In genomic region chr5:122314966-122315667, GRCm38 (mm10) we compare ENCODE assay signal across 8 mouse cellular contexts. TPM values are rescaled to one million over a fixed set of nuclear protein-coding genes. Genes with fewer than 3 reads are reported as not detected.
DNase-seq lines count a peak whose midpoint lies in the region; ATAC-seq and TF ChIP-seq lines count a peak whose summit lies in the region.

No protein-coding gene starts in this region.

- no peak overlapping the region for H3K4me3 ChIP-seq in hindbrain, embryonic 16.5 days (ENCODE audit: low read length)
- H3K4me3 ChIP-seq in hindbrain, embryonic 12.5 days = no peak overlapping the region
- H3K4me3 ChIP-seq in kidney, embryonic 15.5 days (replicated peaks) = no peak overlapping the region
- peak overlapping the region; percentile 5; the same call in 1 of the 2 replicates for H3K4me3 ChIP-seq in thymus, adult 2 months (ENCODE audit: control insufficient read depth, insufficient read depth, low read length)

- no peak for TF ChIP-seq POLR2A in thymus, adult 2 months (IDR thresholded peaks at IDR 0.05; ENCODE audit: control insufficient read depth, extremely low read depth, insufficient read depth, low read length, poor library complexity)

- H3K4me2 ChIP-seq in hindbrain, embryonic 16.5 days (ENCODE audit: low read length) = no peak overlapping the region
- H3K4me2 ChIP-seq in hindbrain, embryonic 12.5 days (replicated peaks) = no peak overlapping the region
- H3K4me2 ChIP-seq in kidney, embryonic 15.5 days = peak overlapping the region; percentile 23; the same call in 1 of the 2 replicates

- H3K4me1 ChIP-seq in hindbrain, embryonic 16.5 days (ENCODE audit: control insufficient read depth, insufficient read depth, low read depth, low read length) = peaks cover 5% of the 10 kb centered on the region; the same call in 1 of the 2 replicates
- H3K4me1 ChIP-seq in hindbrain, embryonic 12.5 days = peaks cover 3% of the 10 kb centered on the region; the same call in 1 of the 2 replicates
- H3K4me1 ChIP-seq in kidney, embryonic 15.5 days = peaks cover 21% of the 10 kb centered on the region
- H3K4me1 ChIP-seq in thymus, adult 2 months (replicated peaks; ENCODE audit: control insufficient read depth, insufficient read depth, low read length) = peaks cover 70% of the 10 kb centered on the region

- peaks cover 7% of the 10 kb centered on the region; the same call in 1 of the 2 replicates for H3K36me3 ChIP-seq in hindbrain, embryonic 16.5 days (ENCODE audit: control insufficient read depth, insufficient read depth, low read length)
- H3K36me3 ChIP-seq in hindbrain, embryonic 12.5 days = peaks cover 26% of the 10 kb centered on the region
- H3K36me3 ChIP-seq in kidney, embryonic 15.5 days = peaks cover 63% of the 10 kb centered on the region
- H3K36me3 ChIP-seq in thymus, adult 2 months (ENCODE audit: control insufficient read depth, insufficient read depth, low read length) = peaks cover 9% of the 10 kb centered on the region

- DNase-seq in cerebellum, postnatal 10 days = peak; percentile 91 to 92
- DNase-seq in gastrocnemius, postnatal 4 days (ENCODE audit: low spot score in 2 of 2) = peak; percentile 65 to 88
- peak; percentile 26 for DNase-seq in liver
- DNase-seq in thymus, adult 2 months = peak; percentile 58

- H3K27me3 ChIP-seq in hindbrain, embryonic 16.5 days (replicated peaks; ENCODE audit: control insufficient read depth, insufficient read depth, low read length) = no peaks in the 10 kb centered on the region
- no peaks in the 10 kb centered on the region for H3K27me3 ChIP-seq in hindbrain, embryonic 12.5 days
- H3K27me3 ChIP-seq in kidney, embryonic 15.5 days = no peaks in the 10 kb centered on the region
- H3K27me3 ChIP-seq in thymus, adult 2 months (ENCODE audit: control insufficient read depth, insufficient read depth, low read length) = no peaks in the 10 kb centered on the region

- ATAC-seq in hindbrain, embryonic 16.5 days = peak; percentile 87
- ATAC-seq in hindbrain, embryonic 12.5 days (ENCODE audit: low FRiP score) = no peak
- peak; percentile 94 for ATAC-seq in kidney, embryonic 15.5 days (replicated peaks; ENCODE audit: low FRiP score)
- peak; percentile 28; the same call in 1 of the 2 replicates for ATAC-seq in neutrophil, adult 5-6 weeks (ENCODE audit: extremely low read depth, insufficient number of reproducible peaks, low FRiP score, poor library complexity, severe bottlenecking)

- peak overlapping the region; percentile 23; the same call in 1 of the 2 replicates for H3K27ac ChIP-seq in hindbrain, embryonic 16.5 days (ENCODE audit: low read depth, low read length)
- H3K27ac ChIP-seq in hindbrain, embryonic 12.5 days = no peak overlapping the region
- peak overlapping the region; percentile 75 for H3K27ac ChIP-seq in kidney, embryonic 15.5 days
- H3K27ac ChIP-seq in thymus, adult 2 months (ENCODE audit: control insufficient read depth, insufficient read depth, low read length) = peak overlapping the region; percentile 78

- no peak for TF ChIP-seq CTCF in thymus, adult 2 months (IDR thresholded peaks at IDR 0.05; ENCODE audit: borderline replicate concordance, control insufficient read depth, extremely low read depth, insufficient read depth, low read length, poor library complexity)

- WGBS in hindbrain, embryonic 16.5 days = 69% methylated on average over 20 of the region's 20 CpGs
- 71% methylated on average over 20 of the region's 20 CpGs for WGBS in hindbrain, embryonic 12.5 days
- WGBS in kidney, embryonic 15.5 days = 50% methylated on average over 20 of the region's 20 CpGs
- WGBS in thymus, adult 2 months = 2% methylated on average over 20 of the region's 20 CpGs

- H3K9me3 ChIP-seq in hindbrain, embryonic 16.5 days (ENCODE audit: control insufficient read depth, low read length) = no peaks in the 10 kb centered on the region
- no peaks in the 10 kb centered on the region for H3K9me3 ChIP-seq in hindbrain, embryonic 12.5 days (replicated peaks)
- H3K9me3 ChIP-seq in kidney, embryonic 15.5 days (replicated peaks) = no peaks in the 10 kb centered on the region

- no peak overlapping the region for H3K9ac ChIP-seq in hindbrain, embryonic 16.5 days (ENCODE audit: low read depth, low read length)
- no peak overlapping the region for H3K9ac ChIP-seq in hindbrain, embryonic 12.5 days
- H3K9ac ChIP-seq in kidney, embryonic 15.5 days = peak overlapping the region; percentile 5; the same call in 1 of the 2 replicates

RNA-seq across cellular contexts. Expression of gene Pptc7, which starts 31.0 kb away (rescaled TPM):
- 6.5 and 8.1 TPM in 2 replicates for polyA plus RNA-seq in hindbrain, embryonic 16.5 days (2015; fragmentation: Nextera tagmentation; extraction: Ambion mirVana)
- polyA plus RNA-seq in hindbrain, embryonic 12.5 days (2016; fragmentation: Nextera tagmentation; extraction: Ambion mirVana) = 10.8 and 11.1 TPM in 2 replicates
- 10 to 100 TPM; 16.6 to 17.0 TPM for total RNA-seq in gastrocnemius, postnatal 4 days (2021)
- polyA plus RNA-seq in kidney, embryonic 15.5 days (2015; fragmentation: Nextera tagmentation; extraction: Ambion mirVana) = 8.2 and 9.1 TPM in 2 replicates
- total RNA-seq in neutrophil, adult 5-6 weeks (2017) = 43.0 and 46.2 TPM in 2 replicates
- 72.4 and 78.8 TPM in 2 replicates for polyA plus RNA-seq in thymus, adult 2 months (2012; rRNA removed)

RNA-seq across cellular contexts. Expression of gene Rad9b, which starts 38.9 kb away (rescaled TPM):
- polyA plus RNA-seq in hindbrain, embryonic 16.5 days (2015; fragmentation: Nextera tagmentation; extraction: Ambion mirVana) = 17.7 and 20.1 TPM in 2 replicates
- polyA plus RNA-seq in hindbrain, embryonic 12.5 days (2016; fragmentation: Nextera tagmentation; extraction: Ambion mirVana) = 13.3 and 15.6 TPM in 2 replicates
- total RNA-seq in gastrocnemius, postnatal 4 days (2021) = 1 to 10 TPM; 3.6 to 3.8 TPM
- 9.6 and 11.9 TPM in 2 replicates for polyA plus RNA-seq in kidney, embryonic 15.5 days (2015; fragmentation: Nextera tagmentation; extraction: Ambion mirVana)
- total RNA-seq in neutrophil, adult 5-6 weeks (2017) = 13.3 and 14.2 TPM in 2 replicates
- 6.3 and 7.2 TPM in 2 replicates for polyA plus RNA-seq in thymus, adult 2 months (2012; rRNA removed)

RNA-seq across cellular contexts. Expression of gene Vps29, which starts 39.1 kb away (rescaled TPM):
- polyA plus RNA-seq in hindbrain, embryonic 16.5 days (2015; fragmentation: Nextera tagmentation; extraction: Ambion mirVana) = 314 and 353 TPM in 2 replicates
- 207 and 212 TPM in 2 replicates for polyA plus RNA-seq in hindbrain, embryonic 12.5 days (2016; fragmentation: Nextera tagmentation; extraction: Ambion mirVana)
- total RNA-seq in gastrocnemius, postnatal 4 days (2021) = 10 to 100 TPM; 74.3 to 85.5 TPM
- polyA plus RNA-seq in kidney, embryonic 15.5 days (2015; fragmentation: Nextera tagmentation; extraction: Ambion mirVana) = 218 and 230 TPM in 2 replicates
- 45.1 and 60.3 TPM in 2 replicates for total RNA-seq in neutrophil, adult 5-6 weeks (2017)
- polyA plus RNA-seq in thymus, adult 2 months (2012; rRNA removed) = 38.7 and 54.5 TPM in 2 replicates

RNA-seq across cellular contexts. Expression of gene Tctn1, which starts 50.9 kb away (rescaled TPM):
- 5.3 and 6.0 TPM in 2 replicates for polyA plus RNA-seq in hindbrain, embryonic 16.5 days (2015; fragmentation: Nextera tagmentation; extraction: Ambion mirVana)
- polyA plus RNA-seq in hindbrain, embryonic 12.5 days (2016; fragmentation: Nextera tagmentation; extraction: Ambion mirVana) = 7.5 and 7.7 TPM in 2 replicates
- 1 to 10 TPM; 7.6 to 10.0 TPM for total RNA-seq in gastrocnemius, postnatal 4 days (2021)
- polyA plus RNA-seq in kidney, embryonic 15.5 days (2015; fragmentation: Nextera tagmentation; extraction: Ambion mirVana) = 6.4 and 6.7 TPM in 2 replicates
- 27.6 and 39.9 TPM in 2 replicates for total RNA-seq in neutrophil, adult 5-6 weeks (2017)
- 41.4 and 45.0 TPM in 2 replicates for polyA plus RNA-seq in thymus, adult 2 months (2012; rRNA removed)

RNA-seq across cellular contexts. Expression of gene Gpn3, which starts 56.6 kb away (rescaled TPM):
- polyA plus RNA-seq in hindbrain, embryonic 16.5 days (2015; fragmentation: Nextera tagmentation; extraction: Ambion mirVana) = 35.3 and 40.9 TPM in 2 replicates
- 52.0 and 52.2 TPM in 2 replicates for polyA plus RNA-seq in hindbrain, embryonic 12.5 days (2016; fragmentation: Nextera tagmentation; extraction: Ambion mirVana)
- 10 to 100 TPM; 22.2 to 22.8 TPM for total RNA-seq in gastrocnemius, postnatal 4 days (2021)
- 69.7 and 74.6 TPM in 2 replicates for polyA plus RNA-seq in kidney, embryonic 15.5 days (2015; fragmentation: Nextera tagmentation; extraction: Ambion mirVana)
- 35.0 and 40.5 TPM in 2 replicates for total RNA-seq in neutrophil, adult 5-6 weeks (2017)
- polyA plus RNA-seq in thymus, adult 2 months (2012; rRNA removed) = 103 TPM in 2 replicates

Comparison
In these comparisons a context has a peak if more than half of its experiments do, and no peak if none do; other contexts are left out.
1. DNase-seq: peak in every context shown above with its lines; median percentile 92 in cerebellum, postnatal 10 days; 76 in gastrocnemius, postnatal 4 days; 58 in thymus, adult 2 months; 26 in liver.